Mouse (Mus musculus) left cerebral cortex, adult 2 months (tissue): ENCODE results near the gene P3h1. TPM values are rescaled to one million over a fixed set of nuclear protein-coding genes. Genes with fewer than 3 reads are reported as not detected.

Source experiments
- DNase-seq, 2 experiments: peaks; one replicate each; pipeline ENCODE4 v3.0.0; 2021 to 2022; ENCODE audit warnings: low spot score in 2 of 2, mixed read lengths in 1 of 2; ENCODE audit errors: extremely low spot score in 1 of 2
- H3K27ac ChIP-seq: fragments of 200-600 bp; 2 replicates; pipeline ENCODE4 v1.8.1; 2022
- H3K4me3 ChIP-seq: fragments of 200-600 bp; 2 replicates; pipeline ENCODE4 v1.8.1; 2022
- CTCF ChIP-seq: fragments of 200-600 bp; IDR thresholded peaks from 2 replicates; pipeline ENCODE4 v1.8.1; 2022; ENCODE audit warnings: antibody characterized with exemption, mild to moderate bottlenecking, moderate library complexity
- intact Hi-C: fragments of 180-260 bp; cut with DNase I; formaldehyde crosslinking; loops from one replicate; pipeline ENCODE4 v1.15.1; 2025
- total RNA-seq, 2 experiments: library from RNA; stranded (reverse); gene quantifications; 2 replicates each; pipeline ENCODE4 v1.2.3; 2021

P3h1 gene
- total RNA-seq, 2 experiments from 2014 or later: 8.0 to 8.9 TPM

GRCm38 (mm10) chr4:119284861-119285260 is 52.1 kb downstream of the P3h1 start:
- intact Hi-C loops: no loop called here
- Histone ChIP-seq H3K27ac (no peak overlapping the region), H3K4me3 (no peak overlapping the region)
- no peak for TF ChIP-seq CTCF
- no peak for DNase-seq

GRCm38 (mm10) chr4:119285336-119285735 is 52.6 kb downstream of the P3h1 start:
- no peak for TF ChIP-seq CTCF
- no peak overlapping the region for H3K4me3 ChIP-seq
- no peak overlapping the region for H3K27ac ChIP-seq
- intact Hi-C loops: no loop called here
- DNase-seq: no peak

- no peak for DNase-seq
- no peak overlapping the region for H3K27ac ChIP-seq
- intact Hi-C loops: loop anchor here (2.0 to 10.0 kb wide), 2 partner anchors 47 to 243 kb away; partner anchors contain the start of genes Foxj3 and Frg2f1
- TF ChIP-seq CTCF: no peak
- H3K4me3 ChIP-seq: peak overlapping the region; percentile 66
Measured at GRCm38 (mm10) chr4:119291921-119292320, 59.2 kb downstream of the P3h1 start.

- DNase-seq: peak; percentile 35 to 40
- TF ChIP-seq CTCF: no peak
- Histone ChIP-seq H3K27ac (peak overlapping the region; percentile 22; the same call in 1 of the 2 replicates), H3K4me3 (peak overlapping the region; percentile 66)
- intact Hi-C loops: loop anchor here (2.0 to 10.0 kb wide), 2 partner anchors 48 to 242 kb away; partner anchors contain the start of genes Foxj3 and Frg2f1
Measured at GRCm38 (mm10) chr4:119292771-119293573, 60.3 kb downstream of the P3h1 start.

- Histone ChIP-seq H3K4me3 (peak overlapping the region; percentile 66), H3K27ac (peak overlapping the region; percentile 78)
- intact Hi-C loops: loop anchor here (2.0 to 10.0 kb wide), 3 partner anchors 27 to 241 kb away; partner anchors contain the start of genes Foxj3, Frg2f1 and Ppih
- peak; percentile 19 to 51 for DNase-seq
- no peak for TF ChIP-seq CTCF
Measured at GRCm38 (mm10) chr4:119293574-119294258, 61.0 kb downstream of the P3h1 start.

DNA sequence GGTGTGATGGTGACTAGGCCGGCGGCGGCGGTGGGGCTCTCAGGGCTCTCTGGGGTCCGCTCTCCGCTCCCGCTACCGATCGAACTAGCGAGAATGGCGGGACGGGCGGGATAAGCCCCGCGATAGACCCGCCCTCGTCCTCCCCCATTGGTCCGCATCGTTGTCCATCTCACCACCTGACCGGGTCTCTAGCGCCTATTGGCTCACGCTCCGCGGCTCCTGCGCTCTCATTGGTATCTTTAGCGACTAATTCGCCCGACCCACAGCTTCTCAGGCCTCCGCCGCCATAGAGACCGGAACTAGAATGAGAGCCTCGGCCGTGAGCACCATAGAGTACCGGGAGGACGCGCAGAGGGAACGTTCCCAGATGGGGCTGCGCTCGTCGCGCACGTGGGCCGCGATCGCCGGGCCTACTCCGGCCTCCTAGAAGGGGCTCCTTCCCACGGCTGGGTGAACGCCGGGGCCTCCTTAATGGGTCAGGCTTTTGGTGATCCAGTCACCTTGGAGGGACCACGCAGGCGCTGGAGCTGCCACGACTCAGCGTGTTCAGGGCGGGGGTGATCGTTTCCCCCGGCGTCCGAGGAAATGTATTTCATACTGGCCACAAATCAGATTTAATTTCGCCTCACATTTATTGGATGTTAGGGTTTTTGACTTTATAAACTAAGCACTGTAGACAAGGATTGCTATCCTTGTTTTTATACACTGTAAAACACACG is 61.9 kb downstream of the P3h1 start, which contains the start of gene Ybx1:
TSS of gene Ybx1 (minus strand) at position 190 of the 719 bp plus-strand sequence.
- no peak for TF ChIP-seq CTCF
- DNase-seq: peak; percentile 100
- H3K4me3 ChIP-seq: peak within 1 kb of the TSS; percentile 66
- peak within 1 kb of the TSS; percentile 98 for H3K27ac ChIP-seq
- intact Hi-C loops: loop anchor here (2.0 to 10.0 kb wide), 2 partner anchors 26 to 240 kb away; partner anchors contain the start of genes Foxj3, Frg2f1 and Ppih

GRCm38 (mm10) chr4:119295134-119295453 is 62.4 kb downstream of the P3h1 start:
- DNase-seq: peak in 1 of 2 experiments; percentile 11
- Histone ChIP-seq H3K27ac (peak overlapping the region; percentile 98), H3K4me3 (peak overlapping the region; percentile 66)
- intact Hi-C loops: loop anchor here (2.0 to 10.0 kb wide), 2 partner anchors 26 to 240 kb away; partner anchors contain the start of genes Foxj3, Frg2f1 and Ppih
- no peak for TF ChIP-seq CTCF

DNA sequence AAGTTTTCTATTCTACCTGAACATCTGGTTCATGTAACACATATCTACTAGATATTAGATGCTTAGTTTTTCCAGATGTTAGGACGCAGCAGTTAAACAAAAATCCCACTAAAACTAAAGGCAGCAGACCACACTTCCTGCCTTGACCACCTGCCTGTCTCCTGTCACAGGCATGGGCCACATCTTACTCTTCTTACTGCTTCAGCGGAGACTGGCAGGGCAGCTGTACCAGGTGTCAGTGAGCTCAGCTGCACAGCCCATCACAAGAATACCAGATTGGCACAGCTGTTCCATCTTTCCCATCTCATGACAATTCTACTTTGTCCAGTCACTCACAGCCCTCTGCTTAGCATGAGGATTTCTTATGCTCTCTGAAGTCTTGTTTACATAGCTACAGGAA is 64.6 kb downstream of the P3h1 start:
- no peak for DNase-seq
- Histone ChIP-seq H3K27ac (no peak overlapping the region), H3K4me3 (no peak overlapping the region)
- TF ChIP-seq CTCF: no peak
- intact Hi-C loops: loop anchor here (10.0 kb wide), 1 partner anchor 237 kb away; the partner anchor contains the start of genes Foxj3 and Frg2f1

Other genes starting within 250 kb of the P3h1 start
- gene Slc2a1, start 124.2 kb upstream of the P3h1 start, total RNA-seq: 100 to 1,000 TPM in 1 of 2 experiments, 10 to 100 TPM in 1; 92.2 to 127 TPM
- 1 to 10 TPM; 7.5 to 7.8 TPM for gene Zfp691, start 58.7 kb upstream of the P3h1 start, total RNA-seq
- under 1 TPM; 0.40 to 0.54 TPM for gene Ermap, start 42.9 kb upstream of the P3h1 start, total RNA-seq
- 10 to 100 TPM; 15.1 to 17.2 TPM for gene Svbp, start 37.6 kb upstream of the P3h1 start, total RNA-seq
- under 1 TPM; 0.44 to 0.57 TPM for gene Tmem269, start 14.7 kb upstream of the P3h1 start, total RNA-seq
- 10 to 100 TPM; 28.5 to 30.4 TPM for gene AU022252, start 203 bp upstream of the P3h1 start, total RNA-seq
- gene Cldn19, start 22.5 kb downstream of the P3h1 start, total RNA-seq: under 1 TPM; 0.18 to 0.30 TPM
- gene Ybx1, start 61.7 kb downstream of the P3h1 start, total RNA-seq: 100 to 1,000 TPM; 191 to 223 TPM
- 10 to 100 TPM; 14.1 to 20.8 TPM for gene Ppih, start 87.6 kb downstream of the P3h1 start, total RNA-seq
- gene Ccdc30, start 182.6 kb downstream of the P3h1 start, total RNA-seq: 10 to 100 TPM; 19.6 to 20.8 TPM
- 1 to 10 TPM; 5.7 to 7.0 TPM for gene Ppcs, start 189.5 kb downstream of the P3h1 start, total RNA-seq
- gene Zmynd12, start 189.9 kb downstream of the P3h1 start, total RNA-seq: under 1 TPM; 0.30 to 0.36 TPM